Mouse (Mus musculus): Measurements from ENCODE around the gene Zfp771. TPM values are rescaled to one million over a fixed set of nuclear protein-coding genes. Genes with fewer than 3 reads are reported as not detected.
A peak's percentile ranks its signal among the peaks of the same experiment; 100 is the strongest.

Gene Zfp771
- polyA plus RNA-seq, 1 experiment from 2014 or later, result 15.5 TPM

DNA sequence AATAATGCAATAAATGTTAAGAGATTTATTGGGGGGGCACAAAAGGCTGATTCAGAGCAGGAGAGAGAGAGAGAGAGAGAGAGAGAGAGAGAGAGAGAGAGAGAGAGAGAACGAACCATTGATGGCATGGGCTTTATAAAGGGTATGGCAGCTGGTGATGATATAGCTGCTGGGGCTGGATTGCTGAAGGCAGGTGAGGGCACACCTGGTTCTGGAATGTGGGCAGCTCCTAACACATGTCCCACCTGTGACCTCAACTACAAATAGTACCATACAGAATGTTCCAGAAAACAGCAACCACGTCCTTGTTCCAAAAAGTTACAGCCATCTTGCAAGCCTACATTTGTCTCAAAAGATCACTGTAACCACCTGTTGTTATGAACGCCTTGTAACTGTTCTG, 12.7 kb upstream of the Zfp771 start:
- H3K27ac ChIP-seq (ENCODE audit: low read depth), result no peak overlapping the region
- no peak for DNase-seq
- H3K27me3 ChIP-seq (ENCODE audit: insufficient read depth, low read length), result no peaks in the 10 kb centered on the region
- no peak overlapping the region for H3K9ac ChIP-seq (replicated peaks)
- peak overlapping the region; percentile 94 for H3K4me2 ChIP-seq (ENCODE audit: low read depth, low read length)
- H3K36me3 ChIP-seq (replicated peaks; ENCODE audit: insufficient read depth, low read length), result peaks cover 12% of the 10 kb centered on the region
- H3K4me3 ChIP-seq (ENCODE audit: low read depth, low read length), result peak overlapping the region; percentile 99; the same call in 1 of the 2 replicates
- H3K9me3 ChIP-seq (ENCODE audit: low read length), result no peaks in the 10 kb centered on the region
- no peak for ATAC-seq
- no peak for TF ChIP-seq EP300 (IDR thresholded peaks at IDR 0.05; ENCODE audit: low read depth)
- no peak for TF ChIP-seq CTCF (IDR thresholded peaks at IDR 0.05; ENCODE audit: low read depth)
- 56% methylated on average over 3 of the region's 3 CpGs for WGBS (ENCODE audit: insufficient replicate concordance)
- H3K4me1 ChIP-seq (ENCODE audit: insufficient read depth), result peaks cover 21% of the 10 kb centered on the region

DNA sequence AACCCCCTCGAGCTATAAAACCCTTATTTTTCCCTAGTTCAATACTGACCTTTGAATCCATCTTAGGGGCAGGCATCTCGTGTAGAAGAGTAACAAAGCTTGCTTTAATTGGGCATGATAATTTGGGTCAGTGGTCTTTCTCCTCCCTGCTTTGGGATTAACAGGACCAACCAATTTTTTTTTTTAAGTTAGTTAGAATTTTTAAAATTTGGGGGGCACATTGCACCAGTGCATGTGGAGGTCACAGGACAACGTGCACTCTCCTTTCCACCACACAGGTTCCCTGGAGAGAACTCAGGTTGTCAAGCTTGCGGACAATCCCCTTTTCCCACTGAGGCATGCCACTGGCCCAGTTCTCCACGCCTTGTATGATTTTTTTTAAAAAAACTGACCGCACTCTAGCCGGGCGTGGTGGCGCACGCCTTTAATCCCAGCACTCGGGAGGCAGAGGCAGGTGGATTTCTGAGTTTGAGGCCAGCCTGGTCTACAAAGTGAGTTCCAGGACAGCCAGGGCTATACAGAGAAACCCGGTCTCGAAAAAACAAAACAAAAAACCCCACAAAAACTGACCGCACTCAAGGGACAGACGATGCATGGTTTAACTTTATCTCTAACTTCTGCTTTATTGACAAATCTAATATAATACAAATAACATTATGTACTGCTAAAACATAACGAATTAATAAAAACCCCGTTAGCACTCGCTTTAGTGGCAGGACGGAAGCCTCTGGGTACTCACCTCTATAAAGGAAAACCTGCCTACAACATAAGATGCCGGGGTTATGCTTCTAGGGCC, 12.1 kb upstream of the Zfp771 start:
- ATAC-seq, result no peak
- WGBS (ENCODE audit: insufficient replicate concordance), result 6% methylated on average over 20 of the region's 20 CpGs
- H3K27me3 ChIP-seq (ENCODE audit: insufficient read depth, low read length), result no peaks in the 10 kb centered on the region
- H3K27ac ChIP-seq (ENCODE audit: low read depth), result peak overlapping the region; percentile 95
- peaks cover 18% of the 10 kb centered on the region for H3K36me3 ChIP-seq (replicated peaks; ENCODE audit: insufficient read depth, low read length)
- peak overlapping the region; percentile 99 for H3K4me3 ChIP-seq (ENCODE audit: low read depth, low read length)
- no peak for DNase-seq
- peak overlapping the region; percentile 94 for H3K4me2 ChIP-seq (ENCODE audit: low read depth, low read length)
- peak overlapping the region; percentile 93 for H3K9ac ChIP-seq (replicated peaks)
- TF ChIP-seq CTCF (IDR thresholded peaks at IDR 0.05; ENCODE audit: low read depth) (no peak), EP300 (IDR thresholded peaks at IDR 0.05; ENCODE audit: low read depth) (no peak)
- H3K4me1 ChIP-seq (ENCODE audit: insufficient read depth), result peaks cover 21% of the 10 kb centered on the region
- no peaks in the 10 kb centered on the region for H3K9me3 ChIP-seq (ENCODE audit: low read length)

GRCm38 (mm10) chr7:127232622-127233367, 11.3 kb upstream of the Zfp771 start, which contains the start of the genes Zfp553 and Sept1:
TSS of gene Zfp553 (plus strand) at chr7:127233061.
TSS of gene Sept1 (minus strand) at chr7:127233130.
- peak; percentile 90 for DNase-seq
- no peaks in the 10 kb centered on the region for H3K27me3 ChIP-seq (ENCODE audit: insufficient read depth, low read length)
- peak; percentile 90 for ATAC-seq
- peaks cover 18% of the 10 kb centered on the region for H3K36me3 ChIP-seq (replicated peaks; ENCODE audit: insufficient read depth, low read length)
- 2% methylated on average over 59 of the region's 64 CpGs for WGBS (ENCODE audit: insufficient replicate concordance)
- H3K4me3 ChIP-seq (ENCODE audit: low read depth, low read length), result peak within 1 kb of the TSS; percentile 99
- H3K27ac ChIP-seq (ENCODE audit: low read depth), result peak within 1 kb of the TSS; percentile 95
- TF ChIP-seq EP300 (IDR thresholded peaks at IDR 0.05; ENCODE audit: low read depth), result no peak
- no peak for TF ChIP-seq CTCF (IDR thresholded peaks at IDR 0.05; ENCODE audit: low read depth)
- H3K9me3 ChIP-seq (ENCODE audit: low read length), result no peaks in the 10 kb centered on the region
- H3K4me2 ChIP-seq (ENCODE audit: low read depth, low read length), result peak within 1 kb of the TSS; percentile 94
- peaks cover 17% of the 10 kb centered on the region for H3K4me1 ChIP-seq (ENCODE audit: insufficient read depth)
- H3K9ac ChIP-seq (replicated peaks), result peak within 1 kb of the TSS; percentile 93

DNA sequence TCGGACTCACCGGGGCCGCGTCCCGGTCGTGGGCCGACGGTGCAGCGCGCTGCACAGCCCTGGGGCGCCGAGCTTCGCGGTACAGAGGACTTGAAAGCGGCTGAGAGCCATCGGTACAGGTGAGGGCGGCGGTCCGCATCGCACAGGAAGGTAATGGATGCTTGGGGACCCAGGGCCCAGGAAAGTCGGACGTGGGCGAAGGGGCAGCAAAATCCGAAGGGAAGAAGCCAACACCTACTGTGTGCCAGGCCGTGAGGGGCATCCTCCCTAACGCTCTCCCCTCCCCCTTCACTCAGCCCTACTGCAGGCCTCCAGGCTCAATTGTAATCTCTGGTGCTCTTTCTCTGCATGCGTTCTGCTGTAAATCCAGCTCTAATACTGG, 10.7 kb upstream of the Zfp771 start:
- ATAC-seq, result peak; percentile 35
- H3K27me3 ChIP-seq (ENCODE audit: insufficient read depth, low read length), result no peaks in the 10 kb centered on the region
- peak overlapping the region; percentile 95 for H3K27ac ChIP-seq (ENCODE audit: low read depth)
- H3K4me2 ChIP-seq (ENCODE audit: low read depth, low read length), result peak overlapping the region; percentile 94
- TF ChIP-seq CTCF (IDR thresholded peaks at IDR 0.05; ENCODE audit: low read depth), result 0 out of 2 replicates have a peak, but pooled peaks have one; percentile 9
- TF ChIP-seq EP300 (IDR thresholded peaks at IDR 0.05; ENCODE audit: low read depth), result no peak
- no peaks in the 10 kb centered on the region for H3K9me3 ChIP-seq (ENCODE audit: low read length)
- peaks cover 16% of the 10 kb centered on the region for H3K4me1 ChIP-seq (ENCODE audit: insufficient read depth)
- peak overlapping the region; percentile 93 for H3K9ac ChIP-seq (replicated peaks)
- peak overlapping the region; percentile 99 for H3K4me3 ChIP-seq (ENCODE audit: low read depth, low read length)
- peaks cover 18% of the 10 kb centered on the region for H3K36me3 ChIP-seq (replicated peaks; ENCODE audit: insufficient read depth, low read length)
- DNase-seq, result no peak
- under 1% methylated on average over 27 of the region's 27 CpGs for WGBS (ENCODE audit: insufficient replicate concordance)

DNA sequence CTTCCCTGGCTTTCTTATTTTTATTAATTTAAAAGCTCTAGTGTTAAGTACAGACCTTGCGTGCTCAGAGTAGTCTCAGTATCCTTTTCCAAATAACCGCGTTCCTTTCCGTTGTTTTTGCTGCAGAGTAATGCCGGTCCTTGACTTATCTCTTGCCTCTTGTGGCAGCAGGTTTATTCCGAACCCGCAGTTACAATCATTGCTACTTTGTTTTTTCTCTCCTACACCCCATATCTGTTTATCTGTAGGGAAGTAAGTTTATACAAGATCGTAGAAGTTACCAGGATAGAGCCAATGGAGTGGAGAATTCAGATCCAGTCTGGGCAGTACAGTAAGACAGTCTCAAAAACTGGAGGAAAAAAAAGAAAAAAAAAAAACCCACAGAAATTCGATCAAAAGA, 10.3 kb upstream of the Zfp771 start:
- ATAC-seq (no peak), DNase-seq (no peak)
- peak overlapping the region; percentile 99 for H3K4me3 ChIP-seq (ENCODE audit: low read depth, low read length)
- WGBS (ENCODE audit: insufficient replicate concordance), result 2% methylated on average over 9 of the region's 9 CpGs
- H3K9me3 ChIP-seq (ENCODE audit: low read length), result no peaks in the 10 kb centered on the region
- H3K36me3 ChIP-seq (replicated peaks; ENCODE audit: insufficient read depth, low read length), result peaks cover 18% of the 10 kb centered on the region
- no peaks in the 10 kb centered on the region for H3K27me3 ChIP-seq (ENCODE audit: insufficient read depth, low read length)
- peak overlapping the region; percentile 93 for H3K9ac ChIP-seq (replicated peaks)
- TF ChIP-seq CTCF (IDR thresholded peaks at IDR 0.05; ENCODE audit: low read depth) (no peak), EP300 (IDR thresholded peaks at IDR 0.05; ENCODE audit: low read depth) (no peak)
- H3K4me1 ChIP-seq (ENCODE audit: insufficient read depth), result peaks cover 16% of the 10 kb centered on the region
- H3K4me2 ChIP-seq (ENCODE audit: low read depth, low read length), result peak overlapping the region; percentile 94
- H3K27ac ChIP-seq (ENCODE audit: low read depth), result peak overlapping the region; percentile 95

- H3K27ac ChIP-seq (ENCODE audit: low read depth), result no peak overlapping the region
- DNase-seq, result no peak
- TF ChIP-seq EP300 (IDR thresholded peaks at IDR 0.05; ENCODE audit: low read depth) (no peak), CTCF (IDR thresholded peaks at IDR 0.05; ENCODE audit: low read depth) (no peak)
- peaks cover 16% of the 10 kb centered on the region for H3K4me1 ChIP-seq (ENCODE audit: insufficient read depth)
- 95% methylated on average over 2 of the region's 2 CpGs for WGBS (ENCODE audit: insufficient replicate concordance)
- H3K36me3 ChIP-seq (replicated peaks; ENCODE audit: insufficient read depth, low read length), result peaks cover 18% of the 10 kb centered on the region
- no peak overlapping the region for H3K9ac ChIP-seq (replicated peaks)
- H3K4me2 ChIP-seq (ENCODE audit: low read depth, low read length), result no peak overlapping the region
- no peaks in the 10 kb centered on the region for H3K9me3 ChIP-seq (ENCODE audit: low read length)
- ATAC-seq, result no peak
- no peaks in the 10 kb centered on the region for H3K27me3 ChIP-seq (ENCODE audit: insufficient read depth, low read length)
- H3K4me3 ChIP-seq (ENCODE audit: low read depth, low read length), result no peak overlapping the region
Measured at GRCm38 (mm10) chr7:127234777-127235176, 9.3 kb upstream of the Zfp771 start.
